Mouse (Mus musculus): ENCODE measurements around the gene Ier3.
"Not testable (repeated sequence)": the region's sequence is repeated elsewhere in the genome, so short reads cannot be mapped to it uniquely, and the experiment has no call there.

The Ier3 gene

DNA sequence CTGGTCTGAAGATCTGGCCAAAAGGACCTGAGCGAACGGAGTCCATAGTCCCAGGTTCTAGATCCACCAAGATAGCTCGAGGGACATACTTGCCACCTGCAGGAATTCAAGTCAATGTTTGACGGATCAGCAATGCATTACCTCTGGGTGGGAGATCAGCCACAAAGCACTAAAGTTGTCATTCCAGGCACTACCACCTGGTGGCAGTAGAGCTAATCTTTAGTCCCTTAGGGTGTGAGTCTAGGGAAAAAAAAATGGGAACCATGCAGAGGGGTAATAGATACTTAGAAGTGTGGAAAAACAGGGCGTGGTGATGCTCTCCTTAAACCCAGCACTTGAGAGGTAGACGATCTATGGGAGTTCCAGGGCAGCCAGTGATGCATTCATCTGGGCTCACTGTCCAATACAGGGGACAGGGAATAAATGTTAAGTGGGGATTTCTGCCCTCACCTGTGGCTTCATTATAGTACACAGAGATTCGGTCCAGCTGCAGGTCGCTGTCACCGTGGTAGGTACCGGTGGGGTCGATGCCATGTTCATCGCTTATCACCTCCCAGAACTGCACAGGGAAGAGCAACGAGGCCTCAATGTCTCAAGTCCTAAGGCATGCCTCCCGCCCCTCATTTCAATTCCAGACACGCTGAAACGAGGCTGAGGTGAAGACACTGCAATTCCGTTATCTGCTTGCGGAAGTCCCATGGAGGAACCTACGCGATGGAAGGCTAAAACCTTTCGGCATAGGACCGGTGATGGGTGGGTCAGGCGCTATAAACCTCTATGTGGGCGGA lies 14.9 kb downstream of the Ier3 start:
- DNase-seq (ENCODE audit: low read depth, low spot score) = peak; percentile 94

DNA sequence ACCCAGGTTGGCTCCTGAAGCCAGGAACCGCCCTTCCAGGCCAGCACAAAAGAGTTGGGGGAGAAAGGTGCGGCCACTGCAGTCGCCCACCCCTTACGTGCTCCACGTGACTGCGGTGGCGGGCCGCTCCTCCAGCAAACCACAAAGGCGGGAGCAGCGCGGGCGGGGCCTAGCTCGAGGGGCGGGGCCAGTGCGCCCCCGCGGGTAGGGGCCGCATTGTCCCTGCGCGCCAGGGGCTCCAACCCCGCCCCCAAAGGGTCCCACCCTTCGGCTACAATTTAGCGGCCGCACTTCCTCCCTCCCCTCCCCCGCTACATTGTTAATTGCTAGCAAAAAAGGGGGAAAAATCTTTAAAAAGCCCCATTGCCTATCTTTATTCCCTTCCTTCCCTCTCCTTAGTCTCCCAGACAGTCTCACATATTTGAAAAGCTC lies 15.5 kb downstream of the Ier3 start:
- peak; percentile 96 for DNase-seq (ENCODE audit: low read depth, low spot score)

DNA sequence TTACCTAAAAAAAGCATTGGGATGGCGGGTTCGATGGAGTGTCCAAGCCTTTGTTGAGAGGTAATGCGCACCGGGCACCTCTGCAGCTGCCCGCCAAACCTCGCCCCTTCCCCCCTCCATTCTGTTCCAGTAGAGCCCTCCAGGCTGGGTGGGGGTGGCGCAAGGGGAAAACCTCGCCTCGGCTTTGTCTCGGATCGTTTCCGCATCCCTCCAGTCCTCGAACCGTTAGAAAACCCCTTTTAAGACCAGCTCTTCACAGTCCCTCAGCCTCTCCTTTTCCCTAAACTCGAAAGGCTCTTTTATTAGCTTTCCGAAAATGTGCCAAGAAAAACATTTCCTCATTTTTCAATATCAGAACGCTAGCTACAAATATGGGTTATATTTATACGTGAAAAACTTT lies 16.0 kb downstream of the Ier3 start:
- DNase-seq (ENCODE audit: low read depth, low spot score) = peak; percentile 84

DNA sequence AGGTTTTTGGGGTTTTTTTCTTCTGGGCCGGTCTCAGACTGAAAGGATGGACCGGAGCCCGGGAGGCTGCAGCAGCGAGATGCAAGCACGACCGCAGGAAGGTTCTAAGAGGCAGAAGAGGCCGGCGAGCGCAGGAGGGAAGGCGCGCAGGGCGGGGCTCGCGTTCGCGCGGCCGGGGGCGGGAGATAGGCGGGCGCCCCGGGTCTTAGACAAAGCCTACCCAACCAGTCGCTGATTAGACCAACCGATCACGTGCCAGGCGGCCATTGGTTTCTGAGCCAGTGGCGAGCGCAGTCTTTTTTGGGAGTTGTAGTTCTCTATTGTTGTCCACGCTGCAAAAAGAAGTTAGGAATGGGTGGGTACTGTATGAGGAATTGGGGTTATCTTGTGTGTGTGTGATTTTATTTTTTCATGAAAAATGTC lies 16.6 kb downstream of the Ier3 start, which contains the start of gene Tubb5:
TSS of gene Tubb5 (minus strand) at position 185 of the 423 bp plus-strand sequence.
- peak; percentile 99 for DNase-seq (ENCODE audit: low read depth, low spot score)

DNA sequence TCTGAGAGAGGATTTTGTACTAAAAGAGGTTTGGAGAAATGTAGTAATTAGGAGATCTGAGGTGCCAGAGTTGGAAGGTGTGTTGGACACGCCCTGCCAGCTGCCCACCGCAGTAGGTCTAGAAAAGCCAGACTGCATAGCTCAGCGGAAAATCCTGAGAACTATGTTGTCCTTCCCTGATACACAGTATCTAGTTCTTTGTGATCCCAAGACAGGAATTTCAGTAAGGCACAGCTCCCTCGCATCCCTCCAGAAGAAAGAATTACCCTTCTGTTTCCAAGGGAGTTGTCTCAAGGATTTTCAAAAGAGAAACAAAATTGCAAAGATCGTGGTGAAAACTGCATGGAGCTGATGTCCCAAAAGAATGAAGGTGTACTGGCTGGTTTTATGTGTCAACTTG lies 17.1 kb downstream of the Ier3 start:
- no peak for DNase-seq (ENCODE audit: low read depth, low spot score)

DNA sequence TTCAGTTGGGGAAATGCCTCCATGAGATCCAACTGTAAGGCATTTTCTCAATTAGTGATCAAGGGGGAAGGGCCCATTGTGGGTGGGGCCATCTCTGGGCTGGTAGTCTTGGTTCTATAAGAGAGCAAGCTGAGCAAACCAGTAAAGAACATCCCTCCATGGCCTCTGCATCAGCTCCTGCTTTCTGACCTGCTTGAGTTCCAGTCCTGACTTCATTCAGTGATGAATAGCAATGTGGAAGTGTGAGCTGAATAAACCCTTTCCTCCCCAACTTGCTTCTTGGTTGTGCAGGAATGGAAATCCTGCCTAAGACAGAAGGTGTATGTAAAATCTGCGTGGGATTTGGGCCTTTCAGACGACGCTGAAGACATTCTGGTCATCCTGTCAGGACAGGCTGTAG lies 17.5 kb downstream of the Ier3 start:
- not testable (repeated sequence) for DNase-seq (ENCODE audit: low read depth, low spot score)

DNA sequence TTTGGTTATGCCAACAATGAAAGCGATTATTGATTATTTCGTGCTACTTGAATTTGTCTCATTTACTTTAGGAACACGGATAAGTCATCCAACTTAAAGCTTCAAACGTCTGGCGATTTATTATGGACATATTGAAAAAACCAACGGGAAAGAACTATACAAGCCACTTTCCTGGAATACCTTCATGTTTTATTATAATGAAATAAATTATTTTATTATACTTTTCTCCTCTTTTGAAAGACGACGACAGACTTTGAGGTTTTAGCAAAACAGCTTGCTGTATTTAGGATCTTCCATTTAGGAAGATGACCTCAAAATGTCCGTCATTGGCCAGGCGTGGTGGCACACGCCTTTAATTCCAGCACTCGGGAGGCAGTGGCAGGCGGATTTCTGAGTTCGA lies 19.1 kb downstream of the Ier3 start:
- no peak for DNase-seq (ENCODE audit: low read depth, low spot score)

DNA sequence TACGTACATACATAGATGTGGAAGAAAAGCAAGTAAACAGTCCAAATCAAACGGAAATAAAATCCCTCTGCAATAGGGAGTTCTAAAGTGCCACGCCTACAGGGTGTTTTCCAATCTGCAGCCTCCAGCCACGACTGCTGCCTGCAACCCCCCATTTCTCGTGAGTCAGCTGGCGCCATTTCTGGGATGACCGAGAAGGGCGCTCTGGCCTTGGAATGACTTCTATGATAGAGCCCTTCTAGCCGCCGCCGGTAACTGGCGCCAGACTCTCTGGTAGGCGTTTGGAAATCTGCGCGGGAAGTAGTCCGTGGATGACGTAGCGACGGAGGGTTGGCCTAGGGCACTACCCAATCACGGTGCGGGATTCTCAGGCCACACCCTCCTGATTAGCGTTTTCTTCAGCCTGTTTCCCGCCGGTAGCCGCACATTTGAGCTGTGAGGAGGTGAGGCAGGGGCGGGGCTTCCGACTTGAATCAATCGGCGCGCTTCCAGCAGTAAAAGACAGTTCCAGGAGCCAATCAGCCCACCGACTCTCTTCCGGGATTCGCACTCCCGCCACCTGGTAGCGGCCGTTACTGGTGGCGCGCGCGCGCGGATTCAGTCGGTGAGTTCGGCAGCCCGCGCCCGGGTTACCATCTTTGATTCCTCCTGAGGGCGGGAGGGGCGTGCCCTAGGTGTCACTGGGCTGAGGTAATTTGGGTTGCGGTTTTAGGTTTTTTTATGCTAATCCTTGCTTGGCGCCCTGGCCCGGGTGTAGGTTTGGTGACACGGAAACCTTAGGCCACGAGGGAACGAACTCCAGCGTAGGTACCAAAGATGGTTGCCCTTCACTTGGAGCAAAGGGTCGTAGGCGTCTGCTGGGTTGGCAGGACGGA lies 19.8 kb downstream of the Ier3 start, which contains the start of gene Mdc1:
TSS of gene Mdc1 (plus strand) at position 440 of the 875 bp plus-strand sequence.
- DNase-seq (ENCODE audit: low read depth, low spot score) = peak; percentile 100

DNA sequence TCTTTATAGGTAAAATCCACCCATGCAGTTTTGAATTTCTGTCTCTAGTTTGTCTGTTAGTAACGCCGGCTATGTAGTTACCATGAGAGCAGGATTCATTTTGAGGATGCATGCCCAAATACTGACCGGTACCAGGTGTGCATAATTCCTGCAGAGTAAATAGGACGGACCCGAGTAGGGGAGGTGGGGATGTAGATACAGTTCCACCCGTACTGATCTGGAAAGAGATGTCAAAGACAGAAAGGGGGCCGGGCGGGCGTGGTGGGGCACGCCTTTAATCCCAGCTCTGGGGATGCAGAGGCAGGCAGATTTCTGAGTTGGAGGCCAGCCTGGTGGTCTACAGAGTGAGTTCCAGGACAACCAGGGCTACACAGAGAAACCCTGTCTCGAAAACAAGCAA lies 20.5 kb downstream of the Ier3 start:
- DNase-seq (ENCODE audit: low read depth, low spot score) = peak; percentile 61

DNA sequence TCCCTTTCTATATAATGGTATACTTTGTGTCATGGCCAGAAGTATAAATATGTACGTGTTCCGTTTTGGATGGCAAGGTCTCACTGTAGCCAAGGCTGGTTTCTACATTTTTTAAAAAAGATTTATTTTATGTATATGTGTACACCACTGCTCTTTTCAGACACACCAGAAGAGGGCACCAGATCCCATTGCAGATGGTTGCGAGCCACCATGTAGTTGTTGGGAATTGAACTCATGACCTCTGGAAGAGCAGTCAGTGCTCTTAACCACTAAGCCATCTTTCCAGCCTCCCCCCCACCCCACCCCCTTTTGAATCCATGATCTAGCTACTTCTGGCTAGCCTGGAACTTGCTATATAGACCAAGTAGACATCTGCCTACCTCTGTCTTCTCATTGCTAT lies 22.0 kb downstream of the Ier3 start:
- DNase-seq (ENCODE audit: low read depth, low spot score) = no peak

DNA sequence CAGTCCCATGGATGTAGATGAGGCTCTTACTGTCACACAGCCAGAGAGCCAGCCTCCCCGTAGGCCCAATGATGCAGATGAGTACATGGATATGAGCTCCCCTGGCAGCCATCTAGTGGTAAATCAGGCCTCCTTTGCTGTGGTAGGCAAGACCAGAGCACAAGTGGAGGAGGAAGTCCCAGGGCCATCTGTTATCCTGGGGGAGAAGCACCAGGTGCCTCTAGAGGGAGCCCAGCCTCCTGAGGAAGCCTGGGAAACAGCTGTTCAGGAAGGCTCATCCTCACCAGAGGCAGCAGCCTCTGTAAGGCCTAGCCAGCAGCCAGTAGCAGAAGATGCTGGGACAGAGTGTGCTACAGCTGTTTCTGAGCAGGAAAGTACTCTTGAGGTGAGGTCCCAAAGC lies 26.6 kb downstream of the Ier3 start:
- peak; percentile 60 for DNase-seq (ENCODE audit: low read depth, low spot score)

DNA sequence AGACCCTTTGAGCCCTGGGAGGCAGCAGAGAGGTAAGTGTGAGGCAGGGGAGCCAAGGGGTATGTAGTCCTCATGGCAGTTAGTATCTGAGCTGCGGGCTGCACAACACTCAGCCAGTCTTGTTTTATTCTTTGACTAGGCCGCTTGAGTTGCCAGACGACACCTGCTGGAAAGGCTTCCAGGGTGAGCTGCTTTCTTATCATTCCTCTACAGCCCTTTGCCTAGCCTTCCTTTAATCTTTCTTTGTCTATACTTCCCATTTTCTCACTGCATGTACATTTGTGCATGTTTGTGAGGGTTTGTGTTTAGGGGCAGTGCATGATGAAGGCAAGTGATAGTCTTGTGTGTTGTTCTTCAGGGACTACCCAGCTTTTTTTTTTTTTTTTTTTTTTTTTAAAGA lies 29.5 kb downstream of the Ier3 start:
- DNase-seq (ENCODE audit: low read depth, low spot score) = no peak

DNA sequence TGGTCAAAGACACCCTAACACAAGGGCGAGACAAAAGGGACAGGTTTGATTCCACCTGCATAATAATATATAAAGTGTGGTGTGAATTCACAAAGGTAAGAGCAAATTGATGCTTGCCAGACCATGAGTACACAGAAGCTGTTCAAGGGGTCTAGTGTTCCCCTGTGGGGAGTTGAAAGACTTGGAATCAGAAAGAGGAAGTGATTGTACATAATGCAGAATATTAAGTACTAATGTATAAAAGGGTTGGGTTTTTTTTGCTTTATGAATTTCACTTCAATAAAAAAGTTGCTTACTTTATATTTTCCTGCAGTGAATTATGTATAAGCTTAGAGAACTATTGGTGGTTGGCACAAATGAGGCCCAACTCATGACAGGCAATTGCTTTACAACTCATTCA lies 37.9 kb downstream of the Ier3 start:
- no peak for DNase-seq (ENCODE audit: low read depth, low spot score)

DNA sequence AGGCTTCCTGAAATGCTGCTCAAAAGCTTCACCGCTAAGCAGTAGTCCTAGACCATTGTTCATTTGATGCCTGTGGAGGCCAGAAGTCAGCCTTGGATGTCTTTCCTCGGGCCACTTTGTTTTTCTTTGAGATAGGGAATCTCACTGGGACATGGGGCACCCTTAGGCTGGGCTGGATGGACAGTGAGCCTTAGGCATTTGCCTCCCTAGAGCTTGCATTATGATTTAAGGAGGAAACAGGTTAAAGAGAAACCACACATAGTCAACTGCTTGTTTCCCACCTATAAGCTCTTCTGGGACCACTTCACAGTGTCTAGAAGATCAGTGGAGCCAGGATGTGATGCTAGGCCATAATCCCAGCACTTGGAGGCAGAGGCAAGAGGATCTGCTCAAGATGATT lies 38.4 kb downstream of the Ier3 start:
- DNase-seq (ENCODE audit: low read depth, low spot score) = no peak

DNA sequence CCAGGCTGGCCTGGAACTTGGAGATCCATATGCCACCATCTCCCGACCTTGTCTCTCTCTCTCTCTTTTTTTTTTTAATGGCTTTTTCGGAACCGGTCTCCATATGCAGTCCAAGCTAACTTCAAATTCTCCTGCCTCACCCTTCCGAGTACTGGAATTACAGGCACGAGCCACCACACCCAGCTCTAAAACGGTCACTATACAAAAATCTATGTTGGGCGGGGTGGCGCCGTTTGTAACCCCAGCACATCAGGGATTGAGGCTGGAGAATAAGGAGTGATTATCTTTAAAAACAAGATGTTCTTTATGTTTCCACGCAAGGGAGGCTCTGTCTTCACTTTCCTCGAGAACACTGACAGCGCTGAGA lies 39.3 kb downstream of the Ier3 start:
- DNase-seq (ENCODE audit: low read depth, low spot score) = no peak

DNA sequence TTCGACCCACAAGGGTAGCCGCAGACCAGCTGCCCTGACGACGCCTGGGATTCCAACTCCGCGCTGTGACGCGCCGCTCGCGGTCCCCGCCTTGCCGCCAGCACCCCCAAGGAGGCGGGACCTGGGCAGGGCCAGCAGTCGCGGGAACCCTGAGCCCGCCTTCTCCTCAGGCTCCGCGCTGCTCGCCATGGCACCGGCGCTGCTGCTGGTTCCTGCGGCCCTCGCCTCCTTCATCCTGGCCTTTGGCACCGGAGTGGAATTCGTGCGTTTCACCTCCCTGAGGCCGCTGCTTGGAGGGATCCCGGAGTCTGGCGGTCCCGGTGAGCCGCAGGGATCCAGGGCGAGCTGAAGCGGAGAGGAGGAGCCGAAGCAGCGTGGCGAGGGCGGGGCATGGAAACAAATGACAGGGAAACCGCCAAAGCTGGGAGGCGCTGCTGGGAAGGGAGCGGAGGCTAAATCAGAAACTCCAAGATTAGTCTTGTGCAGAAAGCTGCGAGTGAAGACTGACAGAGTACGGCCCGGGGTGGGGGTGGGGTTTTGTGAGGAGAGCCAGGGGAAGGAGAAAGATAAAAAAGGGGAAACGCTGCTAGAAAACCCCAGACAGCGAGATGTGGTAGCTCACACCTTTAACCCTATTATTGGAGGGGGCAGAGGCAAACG lies 39.8 kb downstream of the Ier3 start, which contains the start of gene Nrm:
TSS of gene Nrm (plus strand) at position 121 of the 660 bp plus-strand sequence.
- peak; percentile 95 for DNase-seq (ENCODE audit: low read depth, low spot score)

DNA sequence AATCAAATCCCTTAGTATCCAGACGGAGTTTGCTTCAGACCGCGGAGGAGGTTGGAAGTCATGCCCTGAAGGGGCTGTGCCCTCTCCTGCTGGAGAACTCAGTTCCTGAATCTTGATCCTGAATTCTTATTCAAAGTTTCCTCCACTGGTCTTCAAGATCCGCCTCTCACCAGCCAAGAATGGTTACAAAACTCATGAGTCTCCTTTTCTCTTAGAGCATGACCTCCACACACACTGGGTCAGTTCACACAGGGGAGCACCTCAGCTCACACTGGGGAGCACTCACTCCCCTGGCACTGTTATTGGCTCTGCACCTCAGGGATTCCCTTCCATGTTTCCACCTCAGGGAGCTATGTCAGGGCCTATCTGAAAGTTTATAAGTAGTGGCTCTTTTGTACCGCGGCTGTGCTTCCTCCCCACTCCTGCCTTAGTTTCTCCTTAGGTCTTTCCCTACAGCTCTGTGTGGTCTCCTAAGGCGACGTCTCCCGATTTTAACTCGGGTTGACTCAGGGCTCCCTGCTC lies 43.4 kb downstream of the Ier3 start:
- peak; percentile 55 for DNase-seq (ENCODE audit: low read depth, low spot score)

DNA sequence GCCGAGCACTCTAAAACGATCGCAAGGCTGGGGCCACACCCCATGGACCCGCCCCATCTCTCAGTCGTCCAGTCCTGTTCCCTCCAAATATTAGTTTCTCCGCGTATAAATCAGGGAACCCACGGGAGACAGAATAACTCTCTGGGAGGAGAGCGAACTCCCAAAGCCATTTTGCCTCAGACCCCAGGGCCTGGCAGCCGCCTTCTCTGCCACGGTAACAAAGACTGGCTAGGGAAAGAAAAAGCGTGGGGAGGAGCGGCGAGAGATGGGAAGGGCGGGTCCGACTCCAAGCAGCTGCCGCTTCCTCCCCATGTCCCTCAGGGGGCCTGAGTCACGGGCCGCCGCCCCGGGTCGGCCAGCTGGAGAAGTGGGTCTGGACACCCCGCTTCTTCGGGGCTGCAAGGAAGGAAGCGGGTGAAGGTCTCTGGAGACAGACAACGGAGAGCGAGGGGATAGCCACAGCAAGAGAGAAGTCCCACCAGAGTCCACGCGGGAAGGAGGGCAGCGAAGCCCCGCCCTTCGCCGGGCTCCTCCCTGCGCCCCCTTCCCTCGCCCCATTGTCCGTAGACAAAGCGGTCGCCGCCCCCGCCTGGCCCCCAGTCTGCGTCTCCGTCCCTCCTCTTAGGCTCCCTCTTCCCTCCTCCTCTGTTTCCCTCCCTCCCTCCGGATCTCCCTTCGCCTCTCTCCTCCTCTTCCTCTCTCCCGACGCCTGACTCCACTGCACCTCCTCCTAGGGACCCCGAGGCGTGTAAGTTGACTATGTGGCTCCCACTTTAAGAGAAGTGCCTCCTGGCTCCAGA lies 44.2 kb downstream of the Ier3 start, which contains the start of gene Ppp1r18:
TSS of gene Ppp1r18 (plus strand) at position 113 of the 800 bp plus-strand sequence.
- DNase-seq (ENCODE audit: low read depth, low spot score) = peak; percentile 88

DNA sequence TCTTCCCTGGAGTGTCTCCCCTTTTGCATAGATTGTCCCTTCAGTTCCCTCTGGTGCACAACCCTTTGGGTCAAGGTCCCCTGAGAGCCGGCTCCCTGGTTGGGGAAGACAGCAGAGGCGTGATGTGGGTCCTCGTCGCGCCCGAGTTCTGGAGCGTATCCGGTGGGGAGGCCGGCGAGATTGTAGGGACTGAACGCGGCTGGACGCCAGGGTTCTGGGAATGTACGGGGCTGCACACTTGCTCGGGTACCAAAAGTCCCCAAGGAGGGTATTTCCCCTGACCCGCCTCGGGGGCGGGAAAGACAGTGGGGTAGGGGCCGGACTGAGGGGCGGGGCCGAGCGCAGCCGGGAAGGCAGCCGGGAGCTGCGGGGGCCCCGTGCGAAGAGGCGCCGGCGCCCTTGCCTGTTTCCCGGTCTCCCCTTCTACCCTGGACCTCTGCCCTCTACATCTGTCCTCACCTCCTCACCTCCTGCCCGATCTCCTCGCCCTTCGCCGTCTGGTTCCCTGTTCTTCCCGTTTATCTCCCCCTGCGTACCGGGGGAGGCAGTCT lies 44.9 kb downstream of the Ier3 start:
- DNase-seq (ENCODE audit: low read depth, low spot score) = peak; percentile 83

All from R1 (cell line).